18 mouse cellular contexts compared by ENCODE assay signal in the genomic region with DNA sequence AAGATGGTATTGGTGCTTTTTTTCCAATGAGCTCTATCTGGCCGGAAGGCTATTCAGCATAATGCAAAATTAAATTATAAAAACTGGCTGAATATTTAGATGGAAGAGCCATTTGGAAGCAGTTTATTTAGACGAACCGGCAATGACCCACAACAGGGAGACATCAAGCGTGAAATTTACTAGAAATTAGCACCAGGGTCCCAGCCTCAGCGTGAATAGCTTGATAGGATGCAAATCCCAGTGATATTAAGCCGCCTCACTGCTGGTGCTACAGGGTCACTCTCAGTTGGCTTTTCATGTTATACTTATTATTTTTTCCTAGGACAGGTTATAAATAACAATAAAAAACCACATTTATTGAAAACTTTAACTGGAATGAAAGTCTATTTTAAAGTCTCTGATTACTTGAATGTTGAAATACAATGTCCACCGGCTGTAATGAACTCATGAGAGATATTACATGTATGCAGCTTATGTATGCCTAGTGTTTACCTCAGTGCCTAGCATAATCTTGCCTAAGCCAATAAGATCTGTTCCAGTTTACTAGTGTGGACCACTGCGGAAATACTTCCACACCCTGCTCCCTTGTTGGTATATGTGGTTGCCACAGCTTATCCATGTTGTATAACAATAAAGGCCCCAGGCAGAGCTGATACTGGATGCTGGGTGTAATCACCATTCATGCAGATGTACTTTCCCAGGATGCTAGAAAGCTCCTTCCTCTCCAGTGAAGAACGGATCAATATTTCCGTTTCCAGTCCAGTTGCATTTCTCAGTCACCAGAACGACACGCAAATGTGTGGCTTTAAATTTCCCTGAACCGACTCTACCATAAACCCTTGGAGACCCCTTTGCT.
DNase-seq lines count a peak whose midpoint lies in the region; ATAC-seq lines count a peak whose summit lies in the region.
"Had no signal": no experiment of that assay in that cellular context is flagged by ENCODE, and none has a peak within 500 bp of the region (broad histone marks: within the 10 kb centered on the region; RNA-seq: fewer than 3 reads in every experiment).

No protein-coding gene starts in this region.

- H3K4me3 ChIP-seq in neural tube, embryonic 11.5 days (ENCODE audit: low read depth, low read length): no peak overlapping the region
- H3K4me3 ChIP-seq in midbrain, embryonic 14.5 days (replicated peaks; ENCODE audit: low read depth, low read length): no peak overlapping the region
- no peak overlapping the region for H3K4me3 ChIP-seq in kidney, embryonic 15.5 days (replicated peaks)
- H3K4me3 ChIP-seq in limb, embryonic 10.5 days: no peak overlapping the region
- H3K4me3 ChIP-seq: gastrocnemius, adult 2 months; liver, embryonic 12.5 days; megakaryocyte, embryonic 14.5 days; stomach, embryonic 15.5 days had no signal

- ATAC-seq in neural tube, embryonic 11.5 days (ENCODE audit: insufficient read depth, low FRiP score, low TSS enrichment): no peak
- no peak; the same call in 1 of the 2 replicates for ATAC-seq in midbrain, embryonic 14.5 days (ENCODE audit: low FRiP score, low TSS enrichment)
- no peak for ATAC-seq in kidney, embryonic 15.5 days (replicated peaks; ENCODE audit: low FRiP score)
- ATAC-seq: liver, embryonic 12.5 days had no signal

- H3K36me3 ChIP-seq in neural tube, embryonic 11.5 days (ENCODE audit: control insufficient read depth, insufficient read depth, low read length): 0 out of 2 replicates have a peak, but pooled peaks cover 2% of the 10 kb centered on the region
- peaks cover 12% of the 10 kb centered on the region; the same call in 1 of the 2 replicates for H3K36me3 ChIP-seq in midbrain, embryonic 14.5 days (ENCODE audit: control insufficient read depth, insufficient read depth, low read length)
- H3K36me3 ChIP-seq in kidney, embryonic 15.5 days: peaks cover 30% of the 10 kb centered on the region
- H3K36me3 ChIP-seq in limb, embryonic 10.5 days: peaks cover 33% of the 10 kb centered on the region

- no peak overlapping the region for H3K4me2 ChIP-seq in neural tube, embryonic 11.5 days (ENCODE audit: low read depth)
- H3K4me2 ChIP-seq in midbrain, embryonic 14.5 days (ENCODE audit: low read length): no peak overlapping the region
- no peak overlapping the region for H3K4me2 ChIP-seq in kidney, embryonic 15.5 days
- H3K4me2 ChIP-seq: liver, embryonic 12.5 days; stomach, embryonic 15.5 days had no signal

- DNase-seq in cerebellum, postnatal 10 days: peak; percentile 30 to 36
- DNase-seq in cerebellum, adult 9-10 months: no peak
- DNase-seq in neural tube, embryonic 11.5 days (ENCODE audit: low spot score): no peak
- DNase-seq in neural tube, embryonic 10.5 days (ENCODE audit: extremely low spot score, low spot score): no peak
- peak; percentile 71 for DNase-seq in midbrain, embryonic 14.5 days
- no peak for DNase-seq in ovary, postnatal 10 days (ENCODE audit: low spot score)
- no peak for DNase-seq in limb, embryonic 10.5 days (ENCODE audit: low spot score)
- DNase-seq: adrenal gland, postnatal 25 days; cerebellum, adult 9-11 months; gastrocnemius, adult 2 months; heart, postnatal 10 days; kidney, postnatal 14 days; right cerebral cortex, adult 18-20 months; spleen, adult 18-20 months had no signal

- no peaks in the 10 kb centered on the region for H3K9me3 ChIP-seq in neural tube, embryonic 11.5 days (ENCODE audit: control insufficient read depth, low read length)
- no peaks in the 10 kb centered on the region for H3K9me3 ChIP-seq in midbrain, embryonic 14.5 days (ENCODE audit: control insufficient read depth, low read length)
- H3K9me3 ChIP-seq in kidney, embryonic 15.5 days (replicated peaks): no peaks in the 10 kb centered on the region
- no peaks in the 10 kb centered on the region for H3K9me3 ChIP-seq in limb, embryonic 10.5 days (replicated peaks)
- H3K9me3 ChIP-seq: liver, embryonic 12.5 days; megakaryocyte, embryonic 14.5 days; stomach, embryonic 15.5 days had no signal

- peaks cover 3% of the 10 kb centered on the region; the same call in 1 of the 2 replicates for H3K4me1 ChIP-seq in neural tube, embryonic 11.5 days (ENCODE audit: control insufficient read depth, insufficient read depth, low read length)
- H3K4me1 ChIP-seq in midbrain, embryonic 14.5 days (ENCODE audit: control insufficient read depth, insufficient read depth, low read length): peaks cover 21% of the 10 kb centered on the region
- no peaks in the 10 kb centered on the region for H3K4me1 ChIP-seq in kidney, embryonic 15.5 days
- no peaks in the 10 kb centered on the region for H3K4me1 ChIP-seq in limb, embryonic 10.5 days
- H3K4me1 ChIP-seq: liver, embryonic 12.5 days; megakaryocyte, embryonic 14.5 days; stomach, embryonic 15.5 days had no signal

- no peak overlapping the region for H3K9ac ChIP-seq in neural tube, embryonic 11.5 days (ENCODE audit: low read length)
- no peak overlapping the region for H3K9ac ChIP-seq in midbrain, embryonic 14.5 days (replicated peaks; ENCODE audit: low read length)
- H3K9ac ChIP-seq in kidney, embryonic 15.5 days: no peak overlapping the region
- H3K9ac ChIP-seq: liver, embryonic 12.5 days; stomach, embryonic 15.5 days had no signal

- no peaks in the 10 kb centered on the region for H3K27me3 ChIP-seq in neural tube, embryonic 11.5 days (ENCODE audit: control insufficient read depth, insufficient read depth, low read length)
- H3K27me3 ChIP-seq in midbrain, embryonic 14.5 days (ENCODE audit: control insufficient read depth, insufficient read depth, low read length): no peaks in the 10 kb centered on the region
- H3K27me3 ChIP-seq in kidney, embryonic 15.5 days: no peaks in the 10 kb centered on the region
- no peaks in the 10 kb centered on the region for H3K27me3 ChIP-seq in limb, embryonic 10.5 days (ENCODE audit: low read depth, poor library complexity, severe bottlenecking)
- H3K27me3 ChIP-seq: liver, embryonic 12.5 days; megakaryocyte, embryonic 14.5 days; stomach, embryonic 15.5 days had no signal

- WGBS in neural tube, embryonic 11.5 days: 69% methylated on average over 13 of the region's 13 CpGs
- 25% methylated on average over 13 of the region's 13 CpGs for WGBS in midbrain, embryonic 14.5 days
- 81% methylated on average over 13 of the region's 13 CpGs for WGBS in kidney, embryonic 15.5 days
- 92% methylated on average over 13 of the region's 13 CpGs for WGBS in limb, embryonic 10.5 days

- H3K27ac ChIP-seq in neural tube, embryonic 11.5 days (ENCODE audit: low read depth, low read length): peak overlapping the region; percentile 36; the same call in 1 of the 2 replicates
- H3K27ac ChIP-seq in midbrain, embryonic 14.5 days (replicated peaks; ENCODE audit: low read depth, low read length): peak overlapping the region; percentile 75
- no peak overlapping the region for H3K27ac ChIP-seq in kidney, embryonic 15.5 days
- no peak overlapping the region for H3K27ac ChIP-seq in limb, embryonic 10.5 days
- H3K27ac ChIP-seq: gastrocnemius, adult 2 months; liver, embryonic 12.5 days; stomach, embryonic 15.5 days had no signal

Comparison
In these comparisons a context has a peak if more than half of its experiments do, and no peak if none do; other contexts are left out.
1. DNase-seq: peak in cerebellum, postnatal 10 days (2 of 2) and midbrain, embryonic 14.5 days (single experiment); none in cerebellum, adult 9-10 months (single experiment), neural tube, embryonic 11.5 days (single experiment), neural tube, embryonic 10.5 days (single experiment), ovary, postnatal 10 days (single experiment) and limb, embryonic 10.5 days (single experiment).
2. H3K27ac ChIP-seq: peak in neural tube, embryonic 11.5 days (single experiment) and midbrain, embryonic 14.5 days (single experiment); none in kidney, embryonic 15.5 days (single experiment) and limb, embryonic 10.5 days (single experiment).